ENCODE assay signal across 34 mouse cellular contexts in the genomic region with DNA sequence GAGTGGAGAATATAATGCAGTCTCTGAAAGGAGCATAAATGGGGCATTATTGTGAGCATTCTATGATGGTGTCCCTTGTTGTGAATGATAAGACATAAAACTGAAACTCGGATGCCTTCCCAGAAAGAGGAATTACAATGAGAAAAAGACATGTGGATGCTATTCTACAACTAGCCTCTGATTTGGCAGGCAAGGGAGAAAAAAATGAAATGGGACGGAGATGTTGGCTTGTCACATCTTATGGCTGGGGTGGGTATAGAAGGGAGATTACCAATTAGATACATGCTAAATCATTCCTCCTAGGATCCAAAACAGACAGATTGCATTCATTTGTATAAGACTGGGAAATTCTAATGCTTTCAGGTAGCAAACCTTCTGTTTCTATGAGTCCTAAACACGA.
"Had no signal": no experiment of that assay in that cellular context is flagged by ENCODE, and none has a peak within 500 bp of the region (broad histone marks: within the 10 kb centered on the region; RNA-seq: fewer than 3 reads in every experiment).

No protein-coding gene starts in this region.

- H3K9ac ChIP-seq: heart, embryonic 12.5 days; heart, embryonic 13.5 days; heart, embryonic 15.5 days; hindbrain, embryonic 12.5 days; hindbrain, embryonic 13.5 days; hindbrain, embryonic 14.5 days; hindbrain, embryonic 15.5 days; intestine, embryonic 15.5 days; kidney, embryonic 15.5 days had no signal

- H3K36me3 ChIP-seq: heart, embryonic 12.5 days; heart, embryonic 13.5 days; heart, embryonic 15.5 days; hindbrain, embryonic 10.5 days; hindbrain, embryonic 12.5 days; hindbrain, embryonic 13.5 days; hindbrain, embryonic 15.5 days; intestine, embryonic 15.5 days; kidney, embryonic 15.5 days had no signal

- H3K27me3 ChIP-seq: heart, embryonic 12.5 days; heart, embryonic 13.5 days; heart, embryonic 15.5 days; hindbrain, embryonic 12.5 days; hindbrain, embryonic 13.5 days; hindbrain, embryonic 15.5 days; intestine, embryonic 15.5 days; kidney, embryonic 15.5 days had no signal

- H3K9me3 ChIP-seq: heart, embryonic 12.5 days; heart, embryonic 13.5 days; heart, embryonic 15.5 days; hindbrain, embryonic 10.5 days; hindbrain, embryonic 12.5 days; hindbrain, embryonic 13.5 days; hindbrain, embryonic 15.5 days; intestine, embryonic 15.5 days; kidney, embryonic 15.5 days had no signal

- DNase-seq: heart, postnatal 10 days; heart, postnatal 14 days; heart, postnatal 36 days; heart, postnatal 4 days; kidney, adult 11 months; kidney, adult 18-20 months; kidney, adult 2 months; kidney, adult 8-10 months; kidney, adult 9 months; kidney, postnatal 10 days; kidney, postnatal 14 days; kidney, postnatal 25 days; kidney, postnatal 36 days; kidney, postnatal 4 days; layer of hippocampus, adult 9-11 months; layer of hippocampus, postnatal 36 days had no signal

- H3K4me2 ChIP-seq: heart, embryonic 12.5 days; heart, embryonic 13.5 days; heart, embryonic 15.5 days; hindbrain, embryonic 12.5 days; hindbrain, embryonic 13.5 days; hindbrain, embryonic 14.5 days; hindbrain, embryonic 15.5 days; intestine, embryonic 15.5 days; kidney, embryonic 15.5 days had no signal

- ATAC-seq: hindbrain, embryonic 16.5 days; hindbrain, postnatal 0 days; inflammation-experienced regulatory T-cells, adult 6 months; intestine, embryonic 15.5 days; intestine, embryonic 16.5 days; intestine, postnatal 0 days had no signal

- H3K4me1 ChIP-seq: heart, embryonic 12.5 days; heart, embryonic 13.5 days; heart, embryonic 15.5 days; hindbrain, embryonic 10.5 days; hindbrain, embryonic 12.5 days; hindbrain, embryonic 13.5 days; hindbrain, embryonic 15.5 days; intestine, embryonic 15.5 days; kidney, embryonic 15.5 days had no signal

- H3K4me3 ChIP-seq: heart, embryonic 12.5 days; heart, embryonic 13.5 days; heart, embryonic 15.5 days; hindbrain, embryonic 10.5 days; hindbrain, embryonic 12.5 days; hindbrain, embryonic 13.5 days; hindbrain, embryonic 15.5 days; intestine, embryonic 15.5 days; kidney, embryonic 15.5 days; layer of hippocampus, adult 2 months; left cerebral cortex, adult 2 months had no signal

- H3K27ac ChIP-seq: heart, embryonic 13.5 days; heart, embryonic 15.5 days; hindbrain, embryonic 10.5 days; hindbrain, embryonic 12.5 days; hindbrain, embryonic 13.5 days; hindbrain, embryonic 14.5 days; hindbrain, embryonic 15.5 days; hindbrain, postnatal 0 days; intestine, embryonic 15.5 days; kidney, embryonic 15.5 days; kidney, postnatal 0 days; layer of hippocampus, adult 2 months; left cerebral cortex, adult 2 months had no signal
